Mouse (Mus musculus) embryonic facial prominence, embryonic 14.5 days (tissue): ENCODE results near the gene Zic1. TPM values are rescaled to one million over a fixed set of nuclear protein-coding genes. Genes with fewer than 3 reads are reported as not detected.

Source experiments
- ATAC-seq: fragments of 200-750 bp; cut with Nextera tagmentation; 2 replicates; pipeline ENCODE4 v1.8.0; 2017; ENCODE audit warnings: low read depth, moderate number of reproducible peaks, moderate TSS enrichment
- DNase-seq: peaks from one replicate; pipeline ENCODE4 v3.0.0-alpha.2; 2015; ENCODE audit warnings: low spot score
- H3K27ac ChIP-seq: fragments of 300-500 bp; sonication (generic); replicated peaks from 2 replicates; pipeline ENCODE4 v1.5.1; 2014; ENCODE audit warnings: low read depth, mild to moderate bottlenecking, low read length, moderate library complexity
- H3K27me3 ChIP-seq: fragments of 300-500 bp; sonication (generic); replicated peaks from 2 replicates; pipeline ENCODE4 v1.6.1; 2014; ENCODE audit warnings: low read length; ENCODE audit not compliant: control insufficient read depth, insufficient read depth
- H3K36me3 ChIP-seq: fragments of 300-500 bp; sonication (generic); 2 replicates; pipeline ENCODE4 v1.6.1; 2014; ENCODE audit warnings: low read length, mixed read lengths; ENCODE audit not compliant: control insufficient read depth, insufficient read depth
- H3K4me1 ChIP-seq: fragments of 300-500 bp; sonication (generic); 2 replicates; pipeline ENCODE4 v1.6.1; 2014; ENCODE audit warnings: antibody characterized with exemption, low read length; ENCODE audit not compliant: control insufficient read depth, insufficient read depth
- H3K4me2 ChIP-seq: fragments of 300-500 bp; sonication (generic); 2 replicates; pipeline ENCODE4 v1.6.1; 2014; ENCODE audit warnings: low read depth, mild to moderate bottlenecking, low read length, moderate library complexity, mixed read lengths
- H3K4me3 ChIP-seq: fragments of 300-500 bp; sonication (generic); 2 replicates; pipeline ENCODE4 v1.5.1; 2014; ENCODE audit warnings: low read depth, mild to moderate bottlenecking, low read length
- H3K9ac ChIP-seq: fragments of 300-500 bp; sonication (generic); 2 replicates; pipeline ENCODE4 v1.6.1; 2014; ENCODE audit warnings: low read depth, mild to moderate bottlenecking, low read length, moderate library complexity, mixed read lengths
- H3K9me3 ChIP-seq: fragments of 300-500 bp; sonication (generic); 2 replicates; pipeline ENCODE4 v1.6.1; 2016; ENCODE audit warnings: low read length; ENCODE audit not compliant: control insufficient read depth
- WGBS: fragments of 180-500 bp; shearing (Covaris S2); extraction: QIAGEN DNeasy Blood & Tissue Kit; methylation state at CpG from one replicate; pipeline ENCODE4 v1.1.7; 2014; 5-methylcytosine and 5-hydroxymethylcytosine counted together
- polyA plus RNA-seq: library from polyadenylated mRNA; unstranded; fragments of >200 nt; fragmentation: Nextera tagmentation; extraction: Ambion mirVana; gene quantifications from 2 replicates; pipeline ENCODE4 v1.2.1, GENCODE M21; 2014

The Zic1 gene
- polyA plus RNA-seq, 1 experiment from 2014 or later: 2.7 TPM

DNA sequence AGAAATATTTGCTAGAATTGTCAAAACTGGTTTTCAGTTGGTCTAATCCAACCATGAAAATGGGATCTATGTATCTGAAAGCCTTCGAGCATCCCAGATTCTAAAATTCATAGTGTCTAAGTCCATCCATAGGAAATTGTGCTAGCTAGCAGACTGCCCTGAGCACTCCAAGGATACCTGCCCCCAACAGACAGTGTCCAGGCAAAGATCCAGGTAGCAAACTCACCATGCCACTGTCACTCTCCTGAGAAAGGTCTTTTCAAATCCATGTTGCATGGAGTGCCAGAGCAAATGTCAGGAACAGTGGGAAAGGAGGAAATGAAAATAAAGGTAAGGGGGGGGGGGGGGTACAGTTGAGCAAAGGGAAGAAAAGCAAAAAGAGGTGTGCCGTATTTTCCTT is 18.0 kb downstream of the Zic1 start:
- Histone ChIP-seq H3K27me3 (peaks cover 42% of the 10 kb centered on the region), H3K9ac (no peak overlapping the region), H3K36me3 (no peaks in the 10 kb centered on the region), H3K4me1 (no peaks in the 10 kb centered on the region), H3K27ac (no peak overlapping the region), H3K9me3 (no peaks in the 10 kb centered on the region), H3K4me2 (no peak overlapping the region), H3K4me3 (no peak overlapping the region)
- WGBS: 74% methylated on average over 2 of the region's 2 CpGs
- no peak for ATAC-seq
- DNase-seq: no peak

Other genes with a start within 250 kb of the Zic1 start
- 7.6 and 9.7 TPM in 2 replicates for gene Zic4, start 3.4 kb downstream of the Zic1 start, polyA plus RNA-seq